Mouse (Mus musculus): ENCODE measurements at regions not wholly inside any gene's neighbourhood (a gene's known extent, or its start where the extent isn't known, plus 50 kb on each side); places are given as distances from the start of the nearest gene placed in this dataset.

- peak; percentile 79 for DNase-seq (ENCODE audit: inconsistent ontology term)
Measured at GRCm38 (mm10) chr7:69398299-69398698, 649.3 kb upstream of the Arrdc4 start.

GRCm38 (mm10) chr7:69396868-69397267 is 647.8 kb upstream of the Arrdc4 start:
- peak; percentile 8 for DNase-seq (ENCODE audit: inconsistent ontology term)
